Mouse (Mus musculus) lung, adult 2 months (tissue): ENCODE measurements around the gene Homer2. TPM values are rescaled to one million over a fixed set of nuclear protein-coding genes. Genes with fewer than 3 reads are reported as not detected.

Experiments
- DNase-seq: peaks from one replicate; pipeline ENCODE4 v3.0.0; 2022
- H3K4me1 ChIP-seq: fragments of 200-500 bp; 2 replicates; pipeline ENCODE4 v1.6.1; 2011; ENCODE audit warnings: low read length; ENCODE audit not compliant: control insufficient read depth, insufficient read depth
- H3K4me3 ChIP-seq: fragments of 200-500 bp; replicated peaks from 2 replicates; pipeline ENCODE3; 2011; ENCODE audit warnings: low read depth, mild to moderate bottlenecking, control low read depth, low read length; ENCODE audit errors: extremely low read depth
- CTCF ChIP-seq: fragments of 200-500 bp; IDR thresholded peaks from 2 replicates; pipeline ENCODE4 v1.5.1; 2011; ENCODE audit warnings: mild to moderate bottlenecking, low read length, control low read depth; ENCODE audit not compliant: insufficient read depth
- POLR2A ChIP-seq: fragments of 200-500 bp; IDR thresholded peaks from 2 replicates; pipeline ENCODE4 v1.6.1; 2011; ENCODE audit warnings: low read depth, mild to moderate bottlenecking, control low read depth, low read length, borderline replicate concordance; ENCODE audit errors: extremely low read depth
- WGBS: fragments of 180-500 bp; shearing (Covaris S2); methylation state at CpG from one replicate; pipeline ENCODE4 v1.1.7; 2018; 5-methylcytosine and 5-hydroxymethylcytosine counted together
- polyA plus RNA-seq: library from polyadenylated mRNA; depleted of rRNA; stranded (reverse); fragments of >200 nt; gene quantifications from 2 replicates; pipeline ENCODE4 v1.2.3, GENCODE M21; 2012

Homer2 gene
- polyA plus RNA-seq, 1 experiment = 2.8 TPM

GRCm38 (mm10) chr7:81685375-81685774, 22.0 kb downstream of the Homer2 start:
- 65% methylated on average over 7 of the region's 7 CpGs for WGBS
- Histone ChIP-seq H3K4me1 (no peaks in the 10 kb centered on the region), H3K4me3 (no peak overlapping the region)
- no peak for DNase-seq
- TF ChIP-seq CTCF = no peak
- no peak for TF ChIP-seq POLR2A

- no peak for TF ChIP-seq POLR2A
- no peak for TF ChIP-seq CTCF
- Histone ChIP-seq H3K4me1 (no peaks in the 10 kb centered on the region), H3K4me3 (no peak overlapping the region)
- DNase-seq = no peak
- WGBS = 69% methylated on average over 7 of the region's 7 CpGs
These were observed 23.4 kb downstream of the Homer2 start for GRCm38 (mm10) chr7:81683779-81684422.

GRCm38 (mm10) chr7:81681386-81681785, 25.9 kb downstream of the Homer2 start:
- WGBS = 51% methylated on average over 3 of the region's 3 CpGs
- no peak for DNase-seq
- no peak overlapping the region for H3K4me3 ChIP-seq
- H3K4me1 ChIP-seq = no peaks in the 10 kb centered on the region
- no peak for TF ChIP-seq CTCF
- no peak for TF ChIP-seq POLR2A

- 41% methylated on average over 15 of the region's 15 CpGs for WGBS
- Histone ChIP-seq H3K4me3 (no peak overlapping the region), H3K4me1 (no peaks in the 10 kb centered on the region)
- TF ChIP-seq POLR2A = no peak
- TF ChIP-seq CTCF = no peak
- DNase-seq = no peak
These were observed 33.8 kb downstream of the Homer2 start for GRCm38 (mm10) chr7:81673359-81674013.

- no peak for DNase-seq
- Histone ChIP-seq H3K4me3 (no peak overlapping the region), H3K4me1 (no peaks in the 10 kb centered on the region)
- no peak for TF ChIP-seq POLR2A
- no peak for TF ChIP-seq CTCF
- 45% methylated on average over 10 of the region's 10 CpGs for WGBS
These were observed 34.5 kb downstream of the Homer2 start for GRCm38 (mm10) chr7:81672735-81673291.

- Histone ChIP-seq H3K4me1 (no peaks in the 10 kb centered on the region), H3K4me3 (no peak overlapping the region)
- 85% methylated on average over 4 of the region's 4 CpGs for whole genome bisulfite sequencing
- no peak for DNase-seq
- TF ChIP-seq POLR2A (no peak), CTCF (no peak)
These were observed 40.2 kb downstream of the Homer2 start for GRCm38 (mm10) chr7:81667156-81667555.

- TF ChIP-seq CTCF (no peak), POLR2A (no peak)
- H3K4me3 ChIP-seq = no peak overlapping the region
- H3K4me1 ChIP-seq = no peaks in the 10 kb centered on the region
- DNase-seq = no peak
- WGBS = 61% methylated on average over 9 of the region's 9 CpGs
These were observed 40.7 kb downstream of the Homer2 start for GRCm38 (mm10) chr7:81666585-81666984.

GRCm38 (mm10) chr7:81663057-81663456, 44.3 kb downstream of the Homer2 start:
- DNase-seq = no peak
- Histone ChIP-seq H3K4me3 (no peak overlapping the region), H3K4me1 (no peaks in the 10 kb centered on the region)
- TF ChIP-seq POLR2A (no peak), CTCF (no peak)
- WGBS = 41% methylated on average over 3 of the region's 3 CpGs

GRCm38 (mm10) chr7:81657631-81658347, 49.5 kb downstream of the Homer2 start:
- H3K4me3 ChIP-seq = no peak overlapping the region
- no peaks in the 10 kb centered on the region for H3K4me1 ChIP-seq
- WGBS = 69% methylated on average over 2 of the region's 2 CpGs
- no peak for TF ChIP-seq POLR2A
- TF ChIP-seq CTCF = no peak
- DNase-seq = no peak
